Mouse (Mus musculus) small intestine, adult 2 months (tissue): ENCODE measurements around the gene Prps1l1.

ENCODE experiments used
- CTCF ChIP-seq: fragments of 200-500 bp; IDR thresholded peaks from 2 replicates; pipeline ENCODE4 v1.5.1; 2012; ENCODE audit warnings: low read depth, mild to moderate bottlenecking, control low read depth, inconsistent platforms, low read length, moderate library complexity, mixed read lengths; ENCODE audit not compliant: insufficient replicate concordance, insufficient read length; ENCODE audit errors: extremely low read depth
- POLR2A ChIP-seq: fragments of 200-500 bp; IDR thresholded peaks from 2 replicates; pipeline ENCODE4 v1.6.1; 2012; ENCODE audit warnings: low read depth, mild to moderate bottlenecking, control low read depth, inconsistent platforms, low read length, moderate library complexity

- TF ChIP-seq CTCF (no peak), POLR2A (no peak)
These were observed 21.2 kb downstream of the Prps1l1 start for GRCm38 (mm10) chr12:35005748-35006147.
